Mouse (Mus musculus) hindbrain, postnatal 0 days (tissue): ENCODE results near the gene Hdac9. TPM values are rescaled to one million over a fixed set of nuclear protein-coding genes. Genes with fewer than 3 reads are reported as not detected.

ENCODE experiments used
- ATAC-seq: fragments of 200-750 bp; cut with Nextera tagmentation; 2 replicates; pipeline ENCODE4 v1.8.0; 2017; ENCODE audit warnings: mild to moderate bottlenecking, moderate TSS enrichment, moderate library complexity
- DNase-seq: peaks from one replicate; pipeline ENCODE4 v3.0.0-alpha.2; 2015; ENCODE audit warnings: low spot score
- H3K27ac ChIP-seq: fragments of 300-500 bp; sonication (generic); 2 replicates; pipeline ENCODE4 v1.5.1; 2014; ENCODE audit warnings: mild to moderate bottlenecking
- H3K27me3 ChIP-seq: fragments of 300-500 bp; sonication (generic); 2 replicates; pipeline ENCODE4 v1.6.1; 2014; ENCODE audit warnings: low read length, mixed read lengths; ENCODE audit not compliant: insufficient read depth
- H3K36me3 ChIP-seq: fragments of 300-500 bp; sonication (generic); 2 replicates; pipeline ENCODE4 v1.6.1; 2014; ENCODE audit warnings: low read length, mixed read lengths; ENCODE audit not compliant: insufficient read depth
- H3K4me1 ChIP-seq: fragments of 300-500 bp; sonication (generic); 2 replicates; pipeline ENCODE4 v1.6.1; 2014; ENCODE audit warnings: antibody characterized with exemption, low read length, mixed read lengths; ENCODE audit not compliant: insufficient read depth
- H3K4me2 ChIP-seq: fragments of 300-500 bp; sonication (generic); 2 replicates; pipeline ENCODE4 v1.6.1; 2014; ENCODE audit warnings: low read depth, mild to moderate bottlenecking, low read length, moderate library complexity, mixed read lengths
- H3K4me3 ChIP-seq: fragments of 300-500 bp; sonication (generic); 2 replicates; pipeline ENCODE4 v1.5.1; 2014; ENCODE audit warnings: low read length
- H3K9ac ChIP-seq: fragments of 300-500 bp; sonication (generic); replicated peaks from 2 replicates; pipeline ENCODE4 v1.6.1; 2014; ENCODE audit warnings: mild to moderate bottlenecking, low read length, moderate library complexity, mixed read lengths
- H3K9me3 ChIP-seq: fragments of 300-500 bp; sonication (generic); 2 replicates; pipeline ENCODE4 v1.6.1; 2016; ENCODE audit warnings: low read length, mixed read lengths
- CTCF ChIP-seq: IDR thresholded peaks from 2 replicates; pipeline ENCODE4 v1.5.1; 2016; ENCODE audit warnings: antibody characterized with exemption, control low read depth, low read depth
- WGBS: fragments of 180-500 bp; shearing (Covaris S2); extraction: QIAGEN DNeasy Blood & Tissue Kit; methylation state at CpG from one replicate; pipeline ENCODE4 v1.1.7; 2014; 5-methylcytosine and 5-hydroxymethylcytosine counted together
- polyA plus RNA-seq: library from polyadenylated mRNA; unstranded; fragments of >200 nt; fragmentation: Nextera tagmentation; extraction: Ambion mirVana; gene quantifications from 2 replicates; pipeline ENCODE4 v1.2.1, GENCODE M21; 2015
- total RNA-seq: library from RNA; depleted of rRNA; stranded (reverse); fragments of >200 nt; gene quantifications from 2 replicates; pipeline ENCODE4 v1.2.3, GENCODE M21; 2014

The Hdac9 gene
- total and polyA plus RNA-seq, 2 experiments from 2014 or later, result 12.2 to 14.8 TPM

GRCm38 (mm10) chr12:34836864-34837263 is 80.0 kb downstream of the Hdac9 start:
- Histone ChIP-seq H3K36me3 (no peaks in the 10 kb centered on the region), H3K27me3 (no peaks in the 10 kb centered on the region), H3K4me1 (no peaks in the 10 kb centered on the region), H3K9ac (no peak overlapping the region), H3K4me2 (no peak overlapping the region), H3K27ac (no peak overlapping the region), H3K9me3 (no peaks in the 10 kb centered on the region), H3K4me3 (no peak overlapping the region)
- TF ChIP-seq CTCF, result no peak
- no peak for DNase-seq
- no peak for ATAC-seq
- WGBS, result 44% methylated on average over 1 of the region's 1 CpGs

- 94% methylated on average over 1 of the region's 1 CpGs for WGBS
- ATAC-seq (no peak), DNase-seq (no peak)
- H3K4me2 ChIP-seq, result no peak overlapping the region
- H3K27ac ChIP-seq, result no peak overlapping the region
- no peaks in the 10 kb centered on the region for H3K36me3 ChIP-seq
- H3K4me1 ChIP-seq, result no peaks in the 10 kb centered on the region
- TF ChIP-seq CTCF, result no peak
- no peaks in the 10 kb centered on the region for H3K27me3 ChIP-seq
- H3K4me3 ChIP-seq, result no peak overlapping the region
- H3K9ac ChIP-seq, result no peak overlapping the region
- no peaks in the 10 kb centered on the region for H3K9me3 ChIP-seq
Observed at GRCm38 (mm10) chr12:34836085-34836484, 80.8 kb downstream of the Hdac9 start.

GRCm38 (mm10) chr12:34835493-34835892 is 81.4 kb downstream of the Hdac9 start:
- Histone ChIP-seq H3K27me3 (no peaks in the 10 kb centered on the region), H3K4me2 (no peak overlapping the region), H3K27ac (no peak overlapping the region), H3K4me1 (no peaks in the 10 kb centered on the region), H3K9ac (no peak overlapping the region), H3K4me3 (no peak overlapping the region), H3K36me3 (no peaks in the 10 kb centered on the region), H3K9me3 (no peaks in the 10 kb centered on the region)
- DNase-seq (no peak), ATAC-seq (no peak)
- TF ChIP-seq CTCF, result no peak
- 89% methylated on average over 3 of the region's 3 CpGs for WGBS

- no peak for DNase-seq
- no peaks in the 10 kb centered on the region for H3K36me3 ChIP-seq
Observed at GRCm38 (mm10) chr12:34828684-34829083, 88.2 kb downstream of the Hdac9 start.

GRCm38 (mm10) chr12:34826931-34827330 is 90.0 kb downstream of the Hdac9 start:
- H3K4me3 ChIP-seq, result no peak overlapping the region
- no peak overlapping the region for H3K9ac ChIP-seq
- no peak for DNase-seq
- no peak for TF ChIP-seq CTCF
- ATAC-seq, result no peak
- no peaks in the 10 kb centered on the region for H3K27me3 ChIP-seq
- no peaks in the 10 kb centered on the region for H3K4me1 ChIP-seq
- no peaks in the 10 kb centered on the region for H3K36me3 ChIP-seq
- H3K4me2 ChIP-seq, result no peak overlapping the region
- WGBS, result 90% methylated on average over 4 of the region's 4 CpGs
- H3K9me3 ChIP-seq, result no peaks in the 10 kb centered on the region
- no peak overlapping the region for H3K27ac ChIP-seq

More at GRCm38 (mm10) chr12:34828684-34829083, 88.2 kb downstream of the Hdac9 start:
- TF ChIP-seq CTCF, result no peak
- H3K4me2 ChIP-seq, result no peak overlapping the region
- no peaks in the 10 kb centered on the region for H3K4me1 ChIP-seq
- no peak overlapping the region for H3K4me3 ChIP-seq
- no peak overlapping the region for H3K9ac ChIP-seq
- 65% methylated on average over 3 of the region's 3 CpGs for WGBS
- H3K9me3 ChIP-seq, result no peaks in the 10 kb centered on the region
- ATAC-seq, result no peak
- H3K27ac ChIP-seq, result no peak overlapping the region
- no peaks in the 10 kb centered on the region for H3K27me3 ChIP-seq

- ATAC-seq, result no peak
- H3K27ac ChIP-seq, result no peak overlapping the region
Observed at GRCm38 (mm10) chr12:34820229-34820628, 96.7 kb downstream of the Hdac9 start.

GRCm38 (mm10) chr12:34811673-34812613 is 105.0 kb downstream of the Hdac9 start:
- Histone ChIP-seq H3K36me3 (no peaks in the 10 kb centered on the region), H3K4me3 (no peak overlapping the region), H3K27me3 (no peaks in the 10 kb centered on the region), H3K9me3 (no peaks in the 10 kb centered on the region), H3K4me2 (no peak overlapping the region), H3K9ac (no peak overlapping the region), H3K4me1 (no peaks in the 10 kb centered on the region), H3K27ac (no peak overlapping the region)
- DNase-seq (no peak), ATAC-seq (no peak)
- no peak for TF ChIP-seq CTCF
- WGBS, result 72% methylated on average over 10 of the region's 10 CpGs

More at GRCm38 (mm10) chr12:34820229-34820628, 96.7 kb downstream of the Hdac9 start:
- Histone ChIP-seq H3K4me2 (no peak overlapping the region), H3K36me3 (no peaks in the 10 kb centered on the region), H3K4me3 (no peak overlapping the region), H3K9me3 (no peaks in the 10 kb centered on the region), H3K9ac (no peak overlapping the region), H3K27me3 (no peaks in the 10 kb centered on the region), H3K4me1 (no peaks in the 10 kb centered on the region)
- no peak for TF ChIP-seq CTCF
- DNase-seq, result no peak
- WGBS, result 67% methylated on average over 6 of the region's 6 CpGs
